Mouse (Mus musculus) heart, postnatal 36 days (tissue): ENCODE results near the gene Mageb16. TPM values are rescaled to one million over a fixed set of nuclear protein-coding genes. Genes with fewer than 3 reads are reported as not detected.
A peak's percentile ranks its signal among the peaks of the same experiment; 100 is the strongest.

Experiments
- DNase-seq, 2 experiments: peaks; one replicate each; pipeline ENCODE4 v3.0.0; 2021 to 2022
- intact Hi-C: fragments of 180-260 bp; cut with DNase I; formaldehyde crosslinking; loops from one replicate; pipeline ENCODE4 v1.15.1; 2025
- total RNA-seq, 2 experiments: library from RNA; stranded (reverse); gene quantifications; 2 replicates each; pipeline ENCODE4 v1.2.3; 2021

Mageb16 gene
- total RNA-seq: not detected

DNA sequence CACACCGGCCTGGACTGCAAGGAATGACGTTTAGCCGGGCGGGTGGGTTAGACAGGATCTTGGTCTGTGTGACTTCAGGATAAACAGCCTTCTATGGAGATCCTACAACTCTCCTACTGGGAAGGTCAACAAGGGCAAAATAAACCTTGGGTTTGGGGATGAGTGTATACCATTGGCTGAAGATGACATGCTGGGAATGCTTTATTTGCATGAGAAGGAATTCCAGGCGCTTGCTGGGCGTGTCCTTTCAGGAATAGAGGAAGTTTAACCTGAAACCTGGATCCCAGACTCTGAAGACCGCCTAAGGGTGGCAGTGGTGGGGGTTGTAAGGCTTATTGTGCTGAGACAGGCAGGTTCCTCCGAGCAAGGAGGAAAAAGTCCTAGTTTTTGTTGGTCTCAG is at the start of gene Mageb16:
TSS of gene Mageb16 (minus strand) at position 25 of the 400 bp plus-strand sequence.
- intact Hi-C loops: no loop called here

DNA sequence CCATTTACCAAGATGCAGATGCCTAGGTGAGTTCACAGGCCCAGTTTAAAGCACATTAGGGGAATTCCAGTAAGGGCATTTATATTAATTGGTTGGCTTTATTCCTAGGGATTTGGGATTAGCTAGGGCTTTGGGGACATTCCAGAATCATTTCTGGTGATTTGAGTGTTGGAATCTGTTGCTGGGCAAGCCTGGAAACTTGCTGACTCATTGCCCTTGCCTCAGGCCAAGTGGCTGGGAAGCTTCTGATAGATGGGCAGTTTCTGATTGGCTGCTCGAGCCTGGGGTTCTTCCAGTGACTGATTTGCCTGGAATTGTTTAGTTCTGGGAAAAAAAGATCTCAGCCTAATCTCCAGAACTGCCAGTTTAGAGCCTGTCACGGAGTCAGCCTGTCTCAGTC is 20.1 kb downstream of the Mageb16 start:
- intact Hi-C loops: no loop called here
- peak; percentile 9 to 13 for DNase-seq

More for the DNA sequence above, at the start of gene Mageb16:
- no peak for DNase-seq

DNA sequence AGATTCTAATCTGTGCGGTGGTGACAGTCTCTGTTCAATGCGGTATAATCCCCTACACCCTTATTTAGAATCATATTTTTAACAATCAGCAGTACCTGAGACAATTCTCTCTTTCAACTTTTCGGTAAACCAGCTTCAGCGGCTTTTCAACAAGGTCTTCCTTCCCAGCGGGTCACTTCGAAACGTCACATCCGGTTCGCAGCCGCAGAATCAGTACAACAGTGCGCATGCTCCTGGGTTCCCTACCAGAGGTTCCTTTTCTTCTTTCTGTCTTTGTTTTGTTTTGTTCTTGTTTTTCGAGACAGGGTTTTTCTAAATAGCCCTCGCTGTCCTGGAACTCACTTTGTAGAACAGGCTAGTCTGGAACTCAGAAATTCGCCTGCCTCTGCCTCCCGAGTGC is 35.8 kb downstream of the Mageb16 start:
- intact Hi-C loops: no loop called here
- no peak for DNase-seq

DNA sequence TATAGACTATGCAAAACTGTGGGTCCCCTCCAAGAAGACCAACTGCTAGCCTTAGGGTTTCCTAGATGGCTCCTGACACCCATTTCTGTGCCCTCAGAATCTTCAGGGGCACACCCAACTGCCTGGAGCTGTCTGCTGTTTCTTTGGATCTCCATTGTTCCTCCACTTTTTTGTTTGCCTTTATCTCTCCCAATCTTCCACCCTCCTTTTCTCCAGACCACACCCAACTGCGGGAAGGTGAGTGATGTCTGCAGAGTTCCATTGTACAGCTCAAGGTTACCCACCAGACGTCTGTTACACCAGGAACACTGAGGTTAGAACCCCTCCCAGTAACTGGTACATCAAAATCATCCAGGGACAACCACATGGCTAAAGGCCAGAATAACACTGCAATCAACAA is 64.8 kb downstream of the Mageb16 start:
- intact Hi-C loops: no loop called here
- no peak for DNase-seq

Other genes with a start within 250 kb of the Mageb16 start
- under 1 TPM; 0.08 to 0.19 TPM for gene Gm7173, start 154.2 kb downstream of the Mageb16 start, total RNA-seq